Mouse (Mus musculus) stomach, postnatal 0 days (tissue): ENCODE measurements around the gene Gtf2ird2. TPM values are rescaled to one million over a fixed set of nuclear protein-coding genes. Genes with fewer than 3 reads are reported as not detected.

Source experiments
- ATAC-seq: fragments of 200-750 bp; cut with Nextera tagmentation; 2 replicates; pipeline ENCODE4 v1.8.0; 2017; ENCODE audit not compliant: low FRiP score, low TSS enrichment
- DNase-seq: peaks from one replicate; pipeline ENCODE4 v3.0.0-alpha.2; 2016; ENCODE audit warnings: low spot score
- H3K27ac ChIP-seq: fragments of 300-500 bp; sonication (generic); replicated peaks from 2 replicates; pipeline ENCODE4 v1.5.1; 2014; ENCODE audit warnings: mild to moderate bottlenecking, control low read depth
- H3K27me3 ChIP-seq: fragments of 300-500 bp; sonication (generic); 2 replicates; pipeline ENCODE4 v1.6.1; 2014; ENCODE audit warnings: low read length; ENCODE audit not compliant: control insufficient read depth, insufficient read depth
- H3K36me3 ChIP-seq: fragments of 300-500 bp; sonication (generic); 2 replicates; pipeline ENCODE4 v1.6.1; 2014; ENCODE audit warnings: low read length, mixed read lengths; ENCODE audit not compliant: control insufficient read depth, insufficient read depth
- H3K4me1 ChIP-seq: fragments of 300-500 bp; sonication (generic); replicated peaks from 2 replicates; pipeline ENCODE4 v1.6.1; 2014; ENCODE audit warnings: antibody characterized with exemption; ENCODE audit not compliant: control insufficient read depth, insufficient read depth
- H3K4me2 ChIP-seq: fragments of 300-500 bp; sonication (generic); replicated peaks from 2 replicates; pipeline ENCODE4 v1.6.1; 2014; ENCODE audit warnings: low read depth, mild to moderate bottlenecking, control low read depth, moderate library complexity
- H3K4me3 ChIP-seq: fragments of 300-500 bp; sonication (generic); 2 replicates; pipeline ENCODE4 v1.5.1; 2014; ENCODE audit warnings: low read depth, low read length, control low read depth
- H3K9ac ChIP-seq: fragments of 300-500 bp; sonication (generic); 2 replicates; pipeline ENCODE4 v1.6.1; 2014; ENCODE audit warnings: mild to moderate bottlenecking, low read length, control low read depth, mixed read lengths
- H3K9me3 ChIP-seq: fragments of 300-500 bp; sonication (generic); 2 replicates; pipeline ENCODE4 v1.6.1; 2016; ENCODE audit warnings: low read length; ENCODE audit not compliant: control insufficient read depth
- CTCF ChIP-seq: IDR thresholded peaks from 2 replicates; pipeline ENCODE4 v1.5.1; 2016; ENCODE audit warnings: antibody characterized with exemption, low read depth, mild to moderate bottlenecking, moderate library complexity
- EP300 ChIP-seq: optimal IDR thresholded peaks from 2 replicates; pipeline ENCODE3; 2016; ENCODE audit warnings: antibody characterized with exemption
- WGBS: fragments of 180-500 bp; shearing (Covaris S2); extraction: QIAGEN DNeasy Blood & Tissue Kit; methylation state at CpG from one replicate; pipeline ENCODE4 v1.1.7; 2014; 5-methylcytosine and 5-hydroxymethylcytosine counted together
- polyA plus RNA-seq: library from polyadenylated mRNA; unstranded; fragments of >200 nt; fragmentation: Nextera tagmentation; extraction: Ambion mirVana; gene quantifications from 2 replicates; pipeline ENCODE4 v1.2.1, GENCODE M21; 2015

Gene Gtf2ird2
- polyA plus RNA-seq, 1 experiment from 2014 or later = 3.2 TPM

- no peaks in the 10 kb centered on the region for H3K9me3 ChIP-seq
- TF ChIP-seq EP300 = no peak
- no peak for TF ChIP-seq CTCF
- H3K4me1 ChIP-seq = no peaks in the 10 kb centered on the region
- ATAC-seq (no peak), DNase-seq (no peak)
- H3K36me3 ChIP-seq = no peaks in the 10 kb centered on the region
- H3K27me3 ChIP-seq = no peaks in the 10 kb centered on the region
- no peak overlapping the region; the same call in 1 of the 2 replicates for H3K9ac ChIP-seq
- 58% methylated on average over 12 of the region's 12 CpGs for WGBS
- no peak overlapping the region for H3K4me2 ChIP-seq
- no peak overlapping the region for H3K27ac ChIP-seq
- no peak overlapping the region for H3K4me3 ChIP-seq
Measured at GRCm38 (mm10) chr5:134214021-134214806, 30.4 kb downstream of the Gtf2ird2 start.

GRCm38 (mm10) chr5:134217900-134218299 is 34.1 kb downstream of the Gtf2ird2 start:
- WGBS = 76% methylated on average over 7 of the region's 7 CpGs

GRCm38 (mm10) chr5:134221278-134221677 is 37.5 kb downstream of the Gtf2ird2 start:
- H3K36me3 ChIP-seq = no peaks in the 10 kb centered on the region
- H3K27ac ChIP-seq = no peak overlapping the region
- H3K4me2 ChIP-seq = peak overlapping the region; percentile 44
- H3K4me1 ChIP-seq = no peaks in the 10 kb centered on the region
- TF ChIP-seq EP300 (no peak), CTCF (no peak)
- H3K9me3 ChIP-seq = no peaks in the 10 kb centered on the region
- H3K4me3 ChIP-seq = peak overlapping the region; percentile 13; the same call in 1 of the 2 replicates
- no peaks in the 10 kb centered on the region for H3K27me3 ChIP-seq
- ATAC-seq (no peak), DNase-seq (no peak)
- WGBS = 37% methylated on average over 4 of the region's 4 CpGs
- H3K9ac ChIP-seq = no peak overlapping the region

More at GRCm38 (mm10) chr5:134217900-134218299, 34.1 kb downstream of the Gtf2ird2 start:
- Histone ChIP-seq H3K9me3 (no peaks in the 10 kb centered on the region), H3K4me1 (no peaks in the 10 kb centered on the region), H3K4me3 (no peak overlapping the region), H3K36me3 (no peaks in the 10 kb centered on the region), H3K27me3 (no peaks in the 10 kb centered on the region), H3K27ac (no peak overlapping the region), H3K9ac (no peak overlapping the region), H3K4me2 (no peak overlapping the region)
- ATAC-seq (no peak), DNase-seq (no peak)
- no peak for TF ChIP-seq EP300
- TF ChIP-seq CTCF = no peak

GRCm38 (mm10) chr5:134221708-134222150 is 37.9 kb downstream of the Gtf2ird2 start:
- TF ChIP-seq EP300 (no peak), CTCF (no peak)
- Histone ChIP-seq H3K27ac (no peak overlapping the region), H3K27me3 (no peaks in the 10 kb centered on the region), H3K9ac (peak overlapping the region; percentile 36; the same call in 1 of the 2 replicates), H3K36me3 (no peaks in the 10 kb centered on the region), H3K4me2 (peak overlapping the region; percentile 44), H3K4me3 (peak overlapping the region; percentile 13; the same call in 1 of the 2 replicates), H3K9me3 (no peaks in the 10 kb centered on the region), H3K4me1 (no peaks in the 10 kb centered on the region)
- ATAC-seq (no peak), DNase-seq (no peak)
- 5% methylated on average over 36 of the region's 36 CpGs for WGBS

DNA sequence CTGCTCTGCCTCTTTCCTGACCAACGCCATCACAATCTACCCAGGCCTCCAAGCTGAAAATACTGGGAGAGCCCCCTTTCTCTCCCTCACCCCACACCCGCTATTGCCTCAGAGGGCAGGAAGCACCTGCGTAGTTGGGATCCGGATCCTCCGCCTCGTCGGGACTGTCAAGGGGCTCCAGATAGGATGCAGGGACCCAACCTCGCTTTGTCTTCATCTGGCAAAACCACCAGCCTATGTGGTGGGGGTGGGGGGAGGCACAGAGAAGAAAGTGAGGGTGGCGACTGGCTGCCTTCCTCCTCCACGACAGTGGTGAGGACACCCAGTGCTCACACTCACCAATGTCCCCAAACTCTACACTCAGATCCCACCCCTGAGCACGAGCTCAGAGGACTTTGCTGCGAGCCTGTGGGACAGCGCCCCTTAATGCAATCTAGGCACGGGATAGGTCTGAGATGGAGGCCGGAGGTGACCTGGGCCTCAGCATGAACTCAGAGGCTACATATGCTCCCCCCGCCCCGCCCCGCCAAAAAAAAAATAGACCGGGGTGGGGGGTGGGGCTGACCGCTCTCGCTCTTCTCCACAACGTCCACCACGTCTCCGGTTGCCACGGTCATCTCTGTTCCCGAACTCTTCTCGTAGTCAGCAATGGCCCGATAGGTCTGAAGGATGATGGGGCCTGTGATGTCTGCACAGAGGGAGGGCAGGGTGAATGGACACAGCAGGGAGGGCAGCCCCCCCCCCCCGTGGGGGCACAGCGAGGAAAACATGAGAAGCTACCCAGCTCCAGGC is 41.5 kb downstream of the Gtf2ird2 start:
- H3K36me3 ChIP-seq = no peaks in the 10 kb centered on the region
- no peak overlapping the region for H3K9ac ChIP-seq
- no peak overlapping the region for H3K27ac ChIP-seq
- ATAC-seq (no peak), DNase-seq (no peak)
- 76% methylated on average over 30 of the region's 30 CpGs for WGBS
- no peak overlapping the region for H3K4me3 ChIP-seq
- H3K27me3 ChIP-seq = no peaks in the 10 kb centered on the region
- H3K4me1 ChIP-seq = no peaks in the 10 kb centered on the region
- TF ChIP-seq CTCF = no peak
- TF ChIP-seq EP300 = no peak
- H3K4me2 ChIP-seq = no peak overlapping the region
- no peaks in the 10 kb centered on the region for H3K9me3 ChIP-seq
